Mouse (Mus musculus) urinary bladder, postnatal 4 days (tissue): ENCODE measurements at regions not wholly inside any gene's neighbourhood (a gene's known extent, or its start where the extent isn't known, plus 50 kb on each side); places are given as distances from the start of the nearest gene placed in this dataset.

Experiments used
- DNase-seq, 2 experiments: peaks; one replicate each; pipeline ENCODE4 v3.0.0; 2021 to 2022; ENCODE audit warnings: low spot score in 2 of 2

DNA sequence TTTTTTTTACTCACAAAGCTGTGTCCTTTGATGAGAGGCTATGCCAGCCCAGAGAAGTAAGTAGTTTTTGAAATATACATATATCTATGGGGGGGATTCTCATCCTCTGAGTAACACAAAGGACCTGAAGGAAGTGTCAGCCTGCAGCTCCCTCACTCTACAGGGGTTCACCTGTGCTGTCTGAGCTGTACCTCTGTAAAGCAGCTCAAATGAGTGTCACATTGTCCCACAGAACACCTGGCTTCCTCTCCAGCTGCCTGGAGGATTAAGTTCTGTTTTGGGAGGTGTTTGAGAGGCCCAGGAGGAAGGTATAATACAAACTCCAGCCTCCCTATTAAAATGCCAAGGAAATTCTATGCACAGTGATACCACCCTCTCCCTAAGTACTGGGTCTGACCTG, 83.3 kb upstream of the Tbc1d5 start:
- no peak for DNase-seq

GRCm38 (mm10) chr17:51258316-51258715, 79.2 kb upstream of the Tbc1d5 start:
- no peak for DNase-seq

DNA sequence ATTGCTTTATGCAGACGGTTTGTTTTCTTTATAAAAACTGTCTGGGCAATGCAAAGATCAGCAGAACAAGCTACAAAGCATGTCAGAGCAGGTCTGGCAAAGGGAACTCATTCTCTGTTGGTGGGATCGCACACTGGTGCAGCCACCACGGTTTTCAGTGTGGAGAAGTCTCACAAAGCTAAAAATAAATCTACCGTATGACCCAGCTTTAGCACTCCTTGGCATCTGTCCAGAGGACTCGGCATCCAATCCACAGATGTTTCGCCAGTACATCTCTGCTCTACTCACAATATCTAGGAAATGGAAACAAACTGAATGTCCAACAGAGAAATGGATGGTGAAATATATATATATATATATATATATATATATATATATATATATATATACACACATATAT, 69.4 kb upstream of the Tbc1d5 start:
- DNase-seq: no peak

- DNase-seq: no peak
Observed at GRCm38 (mm10) chr17:51246038-51246437, 66.9 kb upstream of the Tbc1d5 start.

- DNase-seq: no peak
Observed at GRCm38 (mm10) chr17:51240360-51240993, 61.3 kb upstream of the Tbc1d5 start.

DNA sequence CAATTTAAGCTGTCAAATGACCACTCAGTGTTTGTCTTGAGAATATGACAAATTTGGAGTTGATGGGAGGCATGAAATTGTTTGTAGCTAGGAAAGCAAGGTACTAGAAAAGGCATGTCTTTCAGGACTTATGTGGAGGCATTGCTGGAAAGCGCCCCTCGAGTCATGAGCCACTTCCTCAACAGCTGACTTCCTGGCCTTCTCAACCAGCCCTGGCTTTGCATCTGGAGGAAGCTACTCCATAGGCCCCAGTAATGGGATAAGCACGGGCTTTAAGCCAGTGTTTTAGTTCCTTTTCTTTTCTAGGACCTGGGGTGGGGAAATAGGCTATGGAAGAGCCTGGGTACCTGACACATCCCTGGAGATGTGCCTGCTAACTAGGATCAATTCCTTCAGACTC, 60.3 kb upstream of the Tbc1d5 start:
- DNase-seq: no peak
